Mouse (Mus musculus) lung, postnatal 4 days (tissue): Measurements from ENCODE around the gene Gm13539.
A peak's percentile ranks its signal among the peaks of the same experiment; 100 is the strongest.

ENCODE experiments used
- DNase-seq, 2 experiments: peaks; one replicate each; pipeline ENCODE4 v3.0.0; 2021

Gene Gm13539

GRCm38 (mm10) chr2:25828344-25828947 is 46.4 kb downstream of the Gm13539 start:
- DNase-seq, result peak in 1 of 2 experiments; percentile 16

GRCm38 (mm10) chr2:25830786-25831185 is 48.7 kb downstream of the Gm13539 start:
- DNase-seq, result peak in 1 of 2 experiments; percentile 33

GRCm38 (mm10) chr2:25836291-25836690 is 54.2 kb downstream of the Gm13539 start:
- peak; percentile 56 to 76 for DNase-seq
